Mouse (Mus musculus): ENCODE data around the gene Snai3. TPM values are rescaled to one million over a fixed set of nuclear protein-coding genes. Genes with fewer than 3 reads are reported as not detected.

Gene Snai3
- polyA plus RNA-seq, 1 experiment from 2014 or later = not detected

DNA sequence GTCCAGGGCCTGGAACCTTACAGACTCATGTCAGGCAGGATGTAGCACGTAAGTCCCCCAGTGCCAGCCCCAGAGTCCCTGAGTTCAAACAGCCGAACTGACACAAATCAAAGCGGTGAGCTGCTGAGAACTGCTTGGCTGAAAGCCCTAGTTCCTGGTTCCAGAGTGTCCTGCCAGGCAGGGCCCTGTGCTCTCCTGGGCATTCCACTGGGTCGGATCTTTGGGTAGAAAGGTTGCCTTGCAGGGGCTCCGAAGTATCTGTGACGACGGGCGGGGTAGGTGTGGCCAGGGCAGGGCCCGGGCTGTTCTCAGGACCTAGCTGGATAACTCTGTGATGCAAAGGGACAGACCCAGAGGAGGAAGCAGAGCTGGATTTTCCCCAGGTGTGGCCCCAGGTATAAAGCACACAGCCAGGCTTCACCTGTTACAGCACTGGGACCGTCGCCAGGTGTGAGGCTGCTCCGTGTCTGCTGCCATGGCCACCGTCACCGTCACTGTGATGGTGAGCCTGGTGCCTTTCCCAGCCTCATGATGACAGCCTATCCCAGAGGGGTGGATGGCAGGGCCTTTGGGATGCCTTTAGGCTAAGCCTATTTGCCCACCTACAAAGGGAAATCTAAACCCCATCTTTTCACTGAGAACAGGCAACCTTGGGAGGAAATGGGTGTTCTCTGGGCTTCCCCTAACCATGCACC lies 39.0 kb downstream of the Snai3 start, which contains the start of gene Il17c:
TSS of gene Il17c (plus strand) at position 645 of the 695 bp plus-strand sequence.
- no peak within 1 kb of the TSS for H3K9ac ChIP-seq
- H3K9me3 ChIP-seq = no peaks in the 10 kb centered on the region
- 89% methylated on average over 14 of the region's 14 CpGs for WGBS
- H3K27me3 ChIP-seq = no peaks in the 10 kb centered on the region
- no peak within 1 kb of the TSS for H3K4me3 ChIP-seq
- peaks cover 34% of the 10 kb centered on the region for H3K36me3 ChIP-seq
- no peak within 1 kb of the TSS for H3K4me2 ChIP-seq
- no peaks in the 10 kb centered on the region for H3K4me1 ChIP-seq (replicated peaks)
- no peak for ATAC-seq (ENCODE audit: low FRiP score)
- no peak within 1 kb of the TSS for H3K27ac ChIP-seq

DNA sequence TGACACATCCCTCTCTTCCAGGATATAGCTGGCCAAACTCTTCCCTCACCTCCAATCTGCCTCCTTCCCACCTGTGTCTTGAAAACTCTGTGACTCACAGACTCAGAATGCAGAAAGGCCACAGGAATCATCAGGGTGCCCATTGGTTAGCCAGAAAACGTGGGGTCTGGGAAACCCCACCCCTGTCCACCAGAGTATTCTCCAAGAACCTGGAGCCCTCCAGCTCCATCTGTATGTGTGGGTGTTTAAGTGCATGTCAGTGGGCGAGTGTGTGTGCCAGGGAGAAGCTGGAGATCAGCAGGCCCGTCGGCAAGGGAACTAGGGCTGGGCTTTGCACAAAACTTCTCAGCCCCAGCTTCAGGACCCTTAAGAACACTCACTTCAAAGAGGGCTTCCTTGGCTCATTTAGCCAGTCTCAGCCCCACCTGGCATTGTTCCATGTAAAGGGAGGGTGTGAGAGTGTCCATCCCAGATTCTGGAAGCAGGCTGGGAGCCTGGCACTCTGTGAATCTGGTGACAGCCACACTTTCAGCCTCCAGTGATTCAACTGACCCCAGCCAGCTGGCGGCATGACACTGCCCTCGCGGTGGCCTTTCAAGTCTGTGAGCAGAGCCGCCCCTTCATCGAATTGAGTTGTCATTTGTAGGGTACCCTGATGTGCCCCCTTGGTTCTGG lies 40.5 kb downstream of the Snai3 start:
- no peaks in the 10 kb centered on the region for H3K4me1 ChIP-seq (replicated peaks)
- H3K9ac ChIP-seq = no peak overlapping the region
- peaks cover 49% of the 10 kb centered on the region for H3K36me3 ChIP-seq
- H3K27ac ChIP-seq = no peak overlapping the region
- H3K9me3 ChIP-seq = no peaks in the 10 kb centered on the region
- 69% methylated on average over 9 of the region's 9 CpGs for WGBS
- H3K4me3 ChIP-seq = no peak overlapping the region
- no peak overlapping the region for H3K4me2 ChIP-seq
- H3K27me3 ChIP-seq = no peaks in the 10 kb centered on the region
- ATAC-seq (ENCODE audit: low FRiP score) = no peak

DNA sequence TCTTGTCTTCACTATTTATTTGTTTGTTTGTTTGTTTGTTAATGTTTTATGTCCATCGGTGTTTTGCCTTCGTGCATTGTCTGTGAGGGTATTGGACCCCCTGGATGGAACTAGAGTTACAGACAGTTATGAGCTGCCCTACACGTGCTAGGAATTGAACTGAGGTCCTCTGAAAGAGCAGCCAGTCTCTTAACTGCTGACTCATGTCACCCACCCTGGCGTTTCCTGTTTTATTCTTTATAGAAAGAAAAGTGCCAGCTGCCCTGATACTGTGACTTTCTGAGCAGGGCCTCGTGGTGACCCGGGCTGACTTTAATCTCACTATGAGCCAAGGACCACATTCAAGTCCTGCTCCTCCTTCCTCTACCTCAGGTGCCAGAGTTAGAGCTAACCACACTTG lies 45.0 kb downstream of the Snai3 start:
- H3K9me3 ChIP-seq = no peaks in the 10 kb centered on the region
- no peaks in the 10 kb centered on the region for H3K27me3 ChIP-seq
- H3K4me3 ChIP-seq = no peak overlapping the region
- no peaks in the 10 kb centered on the region for H3K4me1 ChIP-seq (replicated peaks)
- H3K4me2 ChIP-seq = no peak overlapping the region
- H3K27ac ChIP-seq = no peak overlapping the region
- no peak for ATAC-seq (ENCODE audit: low FRiP score)
- H3K36me3 ChIP-seq = peaks cover 90% of the 10 kb centered on the region
- H3K9ac ChIP-seq = no peak overlapping the region
- 95% methylated on average over 6 of the region's 6 CpGs for WGBS

GRCm38 (mm10) chr8:122414311-122414710 lies 46.2 kb downstream of the Snai3 start:
- no peak overlapping the region for H3K4me3 ChIP-seq
- no peaks in the 10 kb centered on the region for H3K9me3 ChIP-seq
- H3K9ac ChIP-seq = no peak overlapping the region
- 85% methylated on average over 9 of the region's 9 CpGs for WGBS
- no peaks in the 10 kb centered on the region for H3K4me1 ChIP-seq (replicated peaks)
- no peak overlapping the region for H3K27ac ChIP-seq
- H3K4me2 ChIP-seq = no peak overlapping the region
- H3K27me3 ChIP-seq = no peaks in the 10 kb centered on the region
- ATAC-seq (ENCODE audit: low FRiP score) = no peak
- peaks cover 97% of the 10 kb centered on the region for H3K36me3 ChIP-seq

DNA sequence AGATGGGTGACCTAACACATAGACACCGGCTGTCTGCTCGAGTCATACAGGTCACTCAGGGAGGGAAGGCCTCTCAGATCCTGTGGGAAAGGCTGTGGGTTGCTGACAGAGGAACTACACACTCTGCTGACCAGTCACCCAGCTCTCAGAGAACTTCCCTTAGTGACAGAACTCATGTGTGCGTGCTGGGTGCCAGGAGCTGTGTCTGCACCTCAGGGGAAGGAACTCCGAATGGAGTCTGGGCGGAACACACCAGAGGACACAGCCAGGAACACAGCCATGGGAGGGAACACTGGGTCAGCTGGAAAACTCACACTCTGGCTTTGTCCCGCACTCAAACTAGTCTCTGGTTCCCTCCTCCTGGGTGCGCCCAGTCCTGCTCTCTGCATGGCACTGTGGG lies 52.9 kb downstream of the Snai3 start:
- ATAC-seq (ENCODE audit: low FRiP score) = no peak
- H3K27me3 ChIP-seq = no peaks in the 10 kb centered on the region
- 94% methylated on average over 7 of the region's 7 CpGs for WGBS
- no peak overlapping the region for H3K27ac ChIP-seq
- no peak overlapping the region for H3K4me2 ChIP-seq
- no peak overlapping the region for H3K9ac ChIP-seq
- no peaks in the 10 kb centered on the region for H3K4me1 ChIP-seq (replicated peaks)
- H3K9me3 ChIP-seq = no peaks in the 10 kb centered on the region
- H3K36me3 ChIP-seq = peaks cover 99% of the 10 kb centered on the region
- H3K4me3 ChIP-seq = no peak overlapping the region

DNA sequence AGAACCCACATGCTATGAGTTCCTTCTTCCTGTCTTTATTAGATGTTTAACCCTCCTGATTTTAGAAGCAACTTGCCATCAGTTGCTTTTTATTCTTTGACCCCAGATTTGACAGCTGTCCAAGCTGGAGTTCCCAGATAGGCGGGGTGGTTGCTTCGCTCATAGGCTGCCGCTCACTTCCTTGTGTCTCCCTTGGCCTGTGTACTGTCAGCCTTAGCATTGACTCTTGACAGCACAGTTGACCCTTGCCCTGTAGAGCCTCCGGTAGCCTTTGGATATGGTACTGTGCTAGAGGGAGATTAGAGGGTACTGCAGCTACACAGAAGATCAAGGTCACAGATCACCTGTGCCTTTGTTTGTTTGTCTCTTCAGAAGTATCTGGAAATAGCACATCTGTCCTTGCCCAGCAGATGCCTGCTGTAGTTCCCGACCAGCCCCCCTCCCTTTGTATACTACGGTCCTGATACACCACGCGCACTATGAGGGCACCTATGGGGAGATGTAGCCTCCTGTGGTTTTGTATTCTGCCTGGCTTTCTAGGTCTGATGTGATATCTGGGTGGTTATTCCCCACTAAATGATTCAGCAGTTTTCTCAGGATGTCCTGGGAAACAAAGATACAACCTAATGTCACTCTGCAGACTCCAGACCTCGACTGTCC lies 55.3 kb downstream of the Snai3 start:
- H3K27ac ChIP-seq = no peak overlapping the region
- no peaks in the 10 kb centered on the region for H3K4me1 ChIP-seq (replicated peaks)
- no peaks in the 10 kb centered on the region for H3K9me3 ChIP-seq
- no peaks in the 10 kb centered on the region for H3K27me3 ChIP-seq
- H3K4me3 ChIP-seq = no peak overlapping the region
- 95% methylated on average over 9 of the region's 9 CpGs for WGBS
- H3K4me2 ChIP-seq = no peak overlapping the region
- peaks cover 99% of the 10 kb centered on the region for H3K36me3 ChIP-seq
- ATAC-seq (ENCODE audit: low FRiP score) = no peak
- H3K9ac ChIP-seq = no peak overlapping the region

Small RNA genes lying within 50 kb of the gene (microRNA-seq; reads per million reads assigned to microRNA genes)
- gene Gm24366 = not detected

Other genes starting within 250 kb of the Snai3 start
- gene Zfpm1, start 178.6 kb downstream of the Snai3 start, polyA plus RNA-seq (2015; fragmentation: Nextera tagmentation; extraction: Ambion mirVana) = 1.4 and 1.5 TPM in 2 replicates
- gene Trhr2, start 100.0 kb downstream of the Snai3 start, polyA plus RNA-seq (2015; fragmentation: Nextera tagmentation; extraction: Ambion mirVana) = not detected in 2 replicates
- gene Zc3h18, start 84.1 kb downstream of the Snai3 start, polyA plus RNA-seq (2015; fragmentation: Nextera tagmentation; extraction: Ambion mirVana) = 38.0 and 38.5 TPM in 2 replicates
- gene Il17c, start 38.7 kb downstream of the Snai3 start, polyA plus RNA-seq (2015; fragmentation: Nextera tagmentation; extraction: Ambion mirVana) = 0.28 TPM in 1 of 2 replicates, not detected in the other
- gene Cyba, start 27.8 kb downstream of the Snai3 start, polyA plus RNA-seq (2015; fragmentation: Nextera tagmentation; extraction: Ambion mirVana) = 42.7 and 46.2 TPM in 2 replicates
- 44.7 and 48.2 TPM in 2 replicates for gene Mvd, start 17.3 kb downstream of the Snai3 start, polyA plus RNA-seq (2015; fragmentation: Nextera tagmentation; extraction: Ambion mirVana)
- 37.1 and 37.9 TPM in 2 replicates for gene Rnf166, start 15.3 kb upstream of the Snai3 start, polyA plus RNA-seq (2015; fragmentation: Nextera tagmentation; extraction: Ambion mirVana)
- gene Ctu2, start 15.4 kb upstream of the Snai3 start, polyA plus RNA-seq (2015; fragmentation: Nextera tagmentation; extraction: Ambion mirVana) = 69.2 and 69.6 TPM in 2 replicates
- 2.5 and 3.2 TPM in 2 replicates for gene Piezo1, start 90.6 kb upstream of the Snai3 start, polyA plus RNA-seq (2015; fragmentation: Nextera tagmentation; extraction: Ambion mirVana)
- 9.9 and 10.4 TPM in 2 replicates for gene Cdt1, start 107.3 kb upstream of the Snai3 start, polyA plus RNA-seq (2015; fragmentation: Nextera tagmentation; extraction: Ambion mirVana)
- gene Aprt, start 116.2 kb upstream of the Snai3 start, polyA plus RNA-seq (2015; fragmentation: Nextera tagmentation; extraction: Ambion mirVana) = 153 and 157 TPM in 2 replicates
- gene Galns, start 150.7 kb upstream of the Snai3 start, polyA plus RNA-seq (2015; fragmentation: Nextera tagmentation; extraction: Ambion mirVana) = 5.4 and 6.1 TPM in 2 replicates
- 98.9 and 101 TPM in 2 replicates for gene Trappc2l, start 150.9 kb upstream of the Snai3 start, polyA plus RNA-seq (2015; fragmentation: Nextera tagmentation; extraction: Ambion mirVana)
- gene Pabpn1l, start 162.0 kb upstream of the Snai3 start, polyA plus RNA-seq (2015; fragmentation: Nextera tagmentation; extraction: Ambion mirVana) = not detected in 2 replicates
- gene Cbfa2t3, start 238.4 kb upstream of the Snai3 start, polyA plus RNA-seq (2015; fragmentation: Nextera tagmentation; extraction: Ambion mirVana) = 27.2 and 30.2 TPM in 2 replicates